Mouse (Mus musculus) ES-E14 (cell line): ENCODE measurements around the gene Arl15. TPM values are rescaled to one million over a fixed set of nuclear protein-coding genes. Genes with fewer than 3 reads are reported as not detected.

Experiments used
- DNase-seq: peaks from one replicate; pipeline ENCODE4 v3.0.0-alpha.2; 2013; ENCODE audit warnings: low read depth, low spot score
- H3K27ac ChIP-seq: 2 replicates; pipeline ENCODE4 v1.5.1; 2012; ENCODE audit warnings: low read depth, mild to moderate bottlenecking, low read length, moderate library complexity, mixed read lengths; ENCODE audit not compliant: poor library complexity, insufficient read depth, severe bottlenecking
- H3K36me3 ChIP-seq: 2 replicates; pipeline ENCODE4 v1.6.1; 2012; ENCODE audit warnings: mild to moderate bottlenecking, low read length, moderate library complexity, mixed read lengths; ENCODE audit not compliant: control insufficient read depth, poor library complexity, insufficient read depth, severe bottlenecking
- H3K4me1 ChIP-seq, 2 experiments: fragments of 150-350 bp in 1 of 2; sonication (generic) in 1 of 2; 2 replicates each; pipeline ENCODE4 v1.6.1; 2012; ENCODE audit warnings: low read length in 2 of 2, mild to moderate bottlenecking in 1 of 2, mixed read lengths in 1 of 2; ENCODE audit not compliant: control insufficient read depth in 2 of 2, insufficient read depth in 2 of 2, poor library complexity in 1 of 2
- H3K4me3 ChIP-seq, 2 experiments: fragments of 150-350 bp in 1 of 2; sonication (generic) in 1 of 2; 2 replicates each; pipeline ENCODE4 v1.5.1; 2012; ENCODE audit warnings: low read length in 2 of 2, low read depth in 1 of 2, mild to moderate bottlenecking in 1 of 2, mixed read lengths in 1 of 2; ENCODE audit not compliant: insufficient read depth in 1 of 2, poor library complexity in 1 of 2, severe bottlenecking in 1 of 2
- H3K9ac ChIP-seq: 2 replicates; pipeline ENCODE4 v1.6.1; 2012; ENCODE audit warnings: low read depth, mild to moderate bottlenecking, low read length, mixed read lengths; ENCODE audit not compliant: poor library complexity, insufficient read depth, severe bottlenecking
- H3K9me3 ChIP-seq: fragments of 150-350 bp; sonication (generic); 2 replicates; pipeline ENCODE4 v1.6.1; 2012; ENCODE audit warnings: low read depth, mild to moderate bottlenecking, low read length; ENCODE audit not compliant: control insufficient read depth, insufficient read depth
- CHD2 ChIP-seq: IDR thresholded peaks from 2 replicates; pipeline ENCODE4 v1.6.1; 2014; ENCODE audit warnings: mild to moderate bottlenecking, low read depth, low read length, inconsistent platforms
- HCFC1 ChIP-seq: IDR thresholded peaks from 2 replicates; pipeline ENCODE4 v1.6.1; 2012; ENCODE audit warnings: low read length, inconsistent platforms, borderline replicate concordance; ENCODE audit not compliant: insufficient read depth
- MAFK ChIP-seq: IDR thresholded peaks from 2 replicates; pipeline ENCODE4 v1.6.1; 2014; ENCODE audit warnings: mild to moderate bottlenecking, low read depth, low read length, inconsistent platforms; ENCODE audit not compliant: insufficient read depth
- ZC3H11A ChIP-seq: IDR thresholded peaks from 2 replicates; pipeline ENCODE4 v1.6.1; 2012; ENCODE audit warnings: low read depth, mild to moderate bottlenecking, inconsistent platforms, low read length, borderline replicate concordance
- ZNF384 ChIP-seq: IDR thresholded peaks from 2 replicates; pipeline ENCODE4 v1.6.1; 2012; ENCODE audit warnings: low read depth, low read length, inconsistent platforms
- in situ Hi-C, 2 experiments: fragments of 600-800 bp; cut with MboI; formaldehyde crosslinking; loops; one replicate each; pipeline ENCODE4 v1.15.1; 2025; ENCODE audit warnings: low sequenced_read_pairs in 2 of 2, inconsistent platforms in 1 of 2; ENCODE audit not compliant: unreplicated experiment in 2 of 2
- total RNA-seq: library from RNA; depleted of rRNA; stranded (reverse); fragments of 300-350 nt; gene quantifications from 2 replicates; pipeline ENCODE4 v1.2.3, GENCODE M21; 2012

The Arl15 gene
- total RNA-seq, 1 experiment, result 15.1 TPM

- Histone ChIP-seq H3K36me3 (no peaks in the 10 kb centered on the region), H3K27ac (no peak overlapping the region), H3K4me1 (0 out of 4 replicates have a peak, but pooled peaks cover 0 to 2% of the 10 kb centered on the region in 2 experiments), H3K9me3 (no peaks in the 10 kb centered on the region), H3K9ac (no peak overlapping the region), H3K4me3 (no peak overlapping the region)
- TF ChIP-seq ZNF384, result no peak
- no peak for TF ChIP-seq MAFK
- TF ChIP-seq HCFC1, result no peak
- no peak for TF ChIP-seq CHD2
- no peak for TF ChIP-seq ZC3H11A
- DNase-seq, result no peak
- in situ Hi-C loops, result no loop called here
These were observed 311.8 kb downstream of the Arl15 start for GRCm38 (mm10) chr13:114106083-114106482.

GRCm38 (mm10) chr13:114107499-114107898, 313.2 kb downstream of the Arl15 start:
- TF ChIP-seq CHD2 (no peak), ZNF384 (no peak), HCFC1 (no peak), ZC3H11A (no peak)
- Histone ChIP-seq H3K9me3 (no peaks in the 10 kb centered on the region), H3K9ac (no peak overlapping the region), H3K4me1 (0 out of 4 replicates have a peak, but pooled peaks cover 0 to 2% of the 10 kb centered on the region in 2 experiments), H3K36me3 (no peaks in the 10 kb centered on the region), H3K27ac (no peak overlapping the region), H3K4me3 (no peak overlapping the region)
- DNase-seq, result no peak
- in situ Hi-C loops, result no loop called here

GRCm38 (mm10) chr13:114109441-114109840, 315.1 kb downstream of the Arl15 start:
- in situ Hi-C loops, result no loop called here
- H3K9me3 ChIP-seq, result no peaks in the 10 kb centered on the region
- no peak for TF ChIP-seq CHD2
- no peak for TF ChIP-seq ZC3H11A
- no peak for TF ChIP-seq MAFK
- no peak for TF ChIP-seq ZNF384
- DNase-seq, result no peak
- H3K4me1 ChIP-seq, result 0 out of 4 replicates have a peak, but pooled peaks cover 0 to 2% of the 10 kb centered on the region in 2 experiments
- no peak overlapping the region for H3K4me3 ChIP-seq
- no peak overlapping the region for H3K9ac ChIP-seq
- no peak overlapping the region for H3K27ac ChIP-seq
- H3K36me3 ChIP-seq, result no peaks in the 10 kb centered on the region

GRCm38 (mm10) chr13:114109845-114110244, 315.5 kb downstream of the Arl15 start:
- H3K9me3 ChIP-seq, result no peaks in the 10 kb centered on the region
- 0 out of 4 replicates have a peak, but pooled peaks cover 0 to 2% of the 10 kb centered on the region in 2 experiments for H3K4me1 ChIP-seq
- H3K27ac ChIP-seq, result no peak overlapping the region
- no peaks in the 10 kb centered on the region for H3K36me3 ChIP-seq
- no peak overlapping the region for H3K9ac ChIP-seq
- no peak for DNase-seq
- no peak for TF ChIP-seq ZC3H11A
- no peak for TF ChIP-seq MAFK
- TF ChIP-seq ZNF384, result no peak
- TF ChIP-seq HCFC1, result no peak
- TF ChIP-seq CHD2, result no peak
- in situ Hi-C loops, result no loop called here
- H3K4me3 ChIP-seq, result no peak overlapping the region

- no peaks in the 10 kb centered on the region for H3K36me3 ChIP-seq
- no peak overlapping the region for H3K4me3 ChIP-seq
- DNase-seq, result no peak
- in situ Hi-C loops, result no loop called here
- 0 out of 4 replicates have a peak, but pooled peaks cover 0 to 2% of the 10 kb centered on the region in 2 experiments for H3K4me1 ChIP-seq
- TF ChIP-seq ZNF384 (no peak), MAFK (no peak), CHD2 (no peak), ZC3H11A (no peak), HCFC1 (no peak)
- H3K27ac ChIP-seq, result no peak overlapping the region
- no peak overlapping the region for H3K9ac ChIP-seq
- no peaks in the 10 kb centered on the region for H3K9me3 ChIP-seq
These were observed 319.2 kb downstream of the Arl15 start for GRCm38 (mm10) chr13:114113516-114113915.
